Comparison of ENCODE assay signal across 9 mouse cellular contexts in the genomic region with DNA sequence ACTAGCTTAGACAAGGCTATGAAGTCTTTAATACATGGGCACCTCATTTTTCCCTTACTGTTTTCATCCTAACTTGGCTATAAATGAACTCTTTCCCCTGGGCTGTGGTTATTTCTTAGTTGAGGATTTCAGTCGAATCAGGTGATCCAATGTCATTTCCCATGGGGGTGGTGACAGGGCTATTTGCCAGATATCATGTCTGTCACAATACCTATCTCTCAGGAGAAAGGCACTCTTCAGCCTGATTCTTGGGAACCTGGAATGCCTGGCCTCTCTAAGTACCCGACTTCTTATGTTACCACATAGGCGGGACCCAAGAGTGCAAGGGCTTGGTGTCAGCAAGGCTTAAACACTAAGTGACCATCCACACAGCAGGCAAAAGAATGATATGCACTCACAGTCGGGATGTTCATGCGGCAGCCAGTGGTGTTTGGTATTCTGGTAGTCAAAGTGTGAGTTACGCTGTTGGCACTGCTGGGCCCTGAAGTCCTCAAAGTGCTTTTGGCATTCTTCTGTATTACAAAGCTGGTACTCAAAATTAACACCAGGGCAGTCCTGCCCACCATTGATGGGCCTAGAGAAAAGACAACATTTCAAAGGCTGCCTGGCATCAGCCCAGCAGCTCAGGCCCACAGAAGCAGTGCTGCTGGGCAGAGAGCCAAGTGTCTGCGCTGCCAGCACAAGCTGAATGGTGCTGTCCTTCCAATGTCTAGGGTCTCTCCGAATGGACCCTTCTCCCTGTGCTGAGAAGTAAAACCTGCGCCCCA.
DNase-seq lines count a peak whose midpoint lies in the region; ATAC-seq and TF ChIP-seq lines count a peak whose summit lies in the region.
"Had no signal": no experiment of that assay in that cellular context is flagged by ENCODE, and none has a peak within 500 bp of the region (broad histone marks: within the 10 kb centered on the region; RNA-seq: fewer than 3 reads in every experiment).

No protein-coding gene starts in this region.

- no peak for TF ChIP-seq CTCF in lung, adult 2 months (IDR thresholded peaks at IDR 0.05; ENCODE audit: insufficient read depth, low read length)

- no peak overlapping the region for H3K4me3 ChIP-seq in lung, adult 2 months (replicated peaks; ENCODE audit: extremely low read depth, low read depth, low read length)
- H3K4me3 ChIP-seq: myocyte had no signal

- peak; percentile 7 for DNase-seq in lung, adult 2 months
- no peak for DNase-seq in lung, postnatal 25 days (ENCODE audit: low spot score)
- DNase-seq in cerebellum, postnatal 25 days, result peak; percentile 71 to 86
- DNase-seq in heart, postnatal 4 days, result peak; percentile 83
- DNase-seq in left cerebral cortex, adult 9 months (ENCODE audit: low spot score in 2 of 2), result peak; percentile 55 to 70
- DNase-seq in right cerebral cortex, adult 18-20 months, result peak; percentile 72

- no peak for TF ChIP-seq POLR2A in lung, adult 2 months (IDR thresholded peaks at IDR 0.05; ENCODE audit: borderline replicate concordance, extremely low read depth, low read depth, low read length)

- no peaks in the 10 kb centered on the region for H3K4me1 ChIP-seq in lung, adult 2 months (ENCODE audit: control insufficient read depth, insufficient read depth, low read length)

- ATAC-seq in activated CD4-positive, CD25-positive, alpha-beta regulatory T cell, adult 4 months, result no peak
- ATAC-seq in CD4-positive, CD25-positive, alpha-beta regulatory T cell, adult 4 months, result no peak

- WGBS in lung, adult 2 months, result 57% methylated on average over 9 of the region's 9 CpGs
